Mouse (Mus musculus) limb, embryonic 15.5 days (tissue): ENCODE measurements around the gene Cdc25b. TPM values are rescaled to one million over a fixed set of nuclear protein-coding genes. Genes with fewer than 3 reads are reported as not detected.

ENCODE experiments used
- ATAC-seq: fragments of 200-750 bp; cut with Nextera tagmentation; 2 replicates; pipeline ENCODE4 v1.8.0; 2017; ENCODE audit warnings: low read depth, moderate TSS enrichment; ENCODE audit not compliant: insufficient number of reproducible peaks, low FRiP score, low TSS enrichment
- H3K27ac ChIP-seq: fragments of 300-500 bp; sonication (generic); 2 replicates; pipeline ENCODE4 v1.5.1; 2015; ENCODE audit warnings: moderate library complexity, mild to moderate bottlenecking, inconsistent platforms
- H3K27me3 ChIP-seq: fragments of 300-500 bp; sonication (generic); 2 replicates; pipeline ENCODE4 v1.6.1; 2015; ENCODE audit warnings: inconsistent platforms
- H3K36me3 ChIP-seq: fragments of 300-500 bp; sonication (generic); 2 replicates; pipeline ENCODE4 v1.6.1; 2015; ENCODE audit warnings: inconsistent platforms
- H3K4me1 ChIP-seq: fragments of 300-500 bp; sonication (generic); 2 replicates; pipeline ENCODE4 v1.6.1; 2015; ENCODE audit warnings: inconsistent platforms
- H3K4me2 ChIP-seq: fragments of 300-500 bp; sonication (generic); 2 replicates; pipeline ENCODE4 v1.6.1; 2015; ENCODE audit warnings: mild to moderate bottlenecking, inconsistent platforms
- H3K4me3 ChIP-seq: fragments of 300-500 bp; sonication (generic); 2 replicates; pipeline ENCODE4 v1.5.1; 2015; ENCODE audit warnings: mild to moderate bottlenecking, inconsistent platforms
- H3K9ac ChIP-seq: fragments of 300-500 bp; sonication (generic); 2 replicates; pipeline ENCODE4 v1.6.1; 2015; ENCODE audit warnings: inconsistent platforms
- H3K9me3 ChIP-seq: fragments of 300-500 bp; sonication (generic); 2 replicates; pipeline ENCODE4 v1.6.1; 2016; ENCODE audit warnings: inconsistent platforms
- WGBS: fragments of 180-500 bp; shearing (Covaris S2); methylation state at CpG from one replicate; pipeline ENCODE4 v1.1.7; 2015; 5-methylcytosine and 5-hydroxymethylcytosine counted together
- polyA plus RNA-seq: library from polyadenylated mRNA; unstranded; fragments of >200 nt; fragmentation: Nextera tagmentation; extraction: Ambion mirVana; gene quantifications from 2 replicates; pipeline ENCODE4 v1.2.1, GENCODE M21; 2015

Gene Cdc25b
- polyA plus RNA-seq, 1 experiment from 2014 or later = 51.3 TPM

GRCm38 (mm10) chr2:131203816-131204409 is 17.2 kb downstream of the Cdc25b start:
- Histone ChIP-seq H3K36me3 (peaks cover 10% of the 10 kb centered on the region), H3K4me3 (no peak overlapping the region), H3K9ac (no peak overlapping the region), H3K27ac (peak overlapping the region; percentile 94), H3K4me2 (no peak overlapping the region), H3K27me3 (no peaks in the 10 kb centered on the region), H3K4me1 (peaks cover 19% of the 10 kb centered on the region), H3K9me3 (no peaks in the 10 kb centered on the region)
- ATAC-seq = no peak
- WGBS = 61% methylated on average over 6 of the region's 6 CpGs

GRCm38 (mm10) chr2:131204410-131204981 is 17.7 kb downstream of the Cdc25b start:
- ATAC-seq = peak; percentile 88
- peak overlapping the region; percentile 37 for H3K4me2 ChIP-seq
- 12% methylated on average over 7 of the region's 7 CpGs for WGBS

GRCm38 (mm10) chr2:131205521-131206182 is 18.9 kb downstream of the Cdc25b start:
- WGBS = 80% methylated on average over 8 of the region's 8 CpGs
- no peak overlapping the region for H3K4me2 ChIP-seq
- H3K27me3 ChIP-seq = no peaks in the 10 kb centered on the region
- ATAC-seq = no peak
- H3K27ac ChIP-seq = no peak overlapping the region; the same call in 1 of the 2 replicates
- no peak overlapping the region for H3K9ac ChIP-seq
- H3K9me3 ChIP-seq = no peaks in the 10 kb centered on the region
- H3K4me1 ChIP-seq = peaks cover 27% of the 10 kb centered on the region
- H3K36me3 ChIP-seq = no peaks in the 10 kb centered on the region
- no peak overlapping the region for H3K4me3 ChIP-seq

More at GRCm38 (mm10) chr2:131204410-131204981, 17.7 kb downstream of the Cdc25b start:
- H3K27me3 ChIP-seq = no peaks in the 10 kb centered on the region
- no peaks in the 10 kb centered on the region for H3K9me3 ChIP-seq
- H3K36me3 ChIP-seq = peaks cover 7% of the 10 kb centered on the region
- peak overlapping the region; percentile 94 for H3K27ac ChIP-seq
- H3K4me3 ChIP-seq = no peak overlapping the region; the same call in 1 of the 2 replicates
- peaks cover 23% of the 10 kb centered on the region for H3K4me1 ChIP-seq
- H3K9ac ChIP-seq = no peak overlapping the region

- H3K27me3 ChIP-seq = no peaks in the 10 kb centered on the region
- no peak for ATAC-seq
- H3K27ac ChIP-seq = no peak within 1 kb of the TSS
- H3K9ac ChIP-seq = no peak within 1 kb of the TSS
- no peaks in the 10 kb centered on the region for H3K36me3 ChIP-seq
- no peaks in the 10 kb centered on the region for H3K9me3 ChIP-seq
- peaks cover 34% of the 10 kb centered on the region for H3K4me1 ChIP-seq
- H3K4me3 ChIP-seq = no peak within 1 kb of the TSS
- no peak within 1 kb of the TSS for H3K4me2 ChIP-seq
- WGBS = 77% methylated on average over 4 of the region's 4 CpGs
These were observed 20.0 kb downstream of the Cdc25b start, which contains the start of gene Ap5s1 for GRCm38 (mm10) chr2:131206778-131207177. Gene Ap5s1, plus strand, starts transcription at chr2:131207078.

- no peak overlapping the region for H3K9ac ChIP-seq
- ATAC-seq = no peak
These were observed 21.6 kb downstream of the Cdc25b start for GRCm38 (mm10) chr2:131208356-131208755.

GRCm38 (mm10) chr2:131209125-131209795 is 22.5 kb downstream of the Cdc25b start:
- H3K27ac ChIP-seq = peak overlapping the region; percentile 94
- peaks cover 17% of the 10 kb centered on the region for H3K36me3 ChIP-seq
- no peak for ATAC-seq
- WGBS = 80% methylated on average over 4 of the region's 4 CpGs
- no peaks in the 10 kb centered on the region for H3K27me3 ChIP-seq
- H3K9me3 ChIP-seq = no peaks in the 10 kb centered on the region
- peak overlapping the region; percentile 59 for H3K4me3 ChIP-seq
- H3K4me2 ChIP-seq = peak overlapping the region; percentile 61; the same call in 1 of the 2 replicates
- peak overlapping the region; percentile 54; the same call in 1 of the 2 replicates for H3K9ac ChIP-seq
- H3K4me1 ChIP-seq = peaks cover 36% of the 10 kb centered on the region

More at GRCm38 (mm10) chr2:131208356-131208755, 21.6 kb downstream of the Cdc25b start:
- H3K27ac ChIP-seq = no peak overlapping the region
- no peaks in the 10 kb centered on the region for H3K9me3 ChIP-seq
- H3K27me3 ChIP-seq = no peaks in the 10 kb centered on the region
- H3K4me1 ChIP-seq = peaks cover 37% of the 10 kb centered on the region
- H3K4me2 ChIP-seq = no peak overlapping the region
- WGBS = 94% methylated on average over 2 of the region's 2 CpGs
- H3K36me3 ChIP-seq = peaks cover 11% of the 10 kb centered on the region
- no peak overlapping the region for H3K4me3 ChIP-seq

- under 1% methylated on average over 50 of the region's 50 CpGs for WGBS
- H3K9me3 ChIP-seq = no peaks in the 10 kb centered on the region
- H3K27me3 ChIP-seq = no peaks in the 10 kb centered on the region
- peak overlapping the region; percentile 61 for H3K4me2 ChIP-seq
- peak overlapping the region; percentile 59 for H3K4me3 ChIP-seq
- H3K36me3 ChIP-seq = peaks cover 22% of the 10 kb centered on the region
- H3K9ac ChIP-seq = peak overlapping the region; percentile 54
- peaks cover 26% of the 10 kb centered on the region for H3K4me1 ChIP-seq
- ATAC-seq = peak; percentile 94
- peak overlapping the region; percentile 94 for H3K27ac ChIP-seq
These were observed 23.4 kb downstream of the Cdc25b start for GRCm38 (mm10) chr2:131209969-131210792.

- Histone ChIP-seq H3K27ac (peak overlapping the region; percentile 94; the same call in 1 of the 2 replicates), H3K36me3 (peaks cover 22% of the 10 kb centered on the region)
- no peak for ATAC-seq
These were observed 24.4 kb downstream of the Cdc25b start for GRCm38 (mm10) chr2:131211026-131211615.

GRCm38 (mm10) chr2:131213773-131214172 is 27.0 kb downstream of the Cdc25b start:
- no peak overlapping the region for H3K4me3 ChIP-seq
- peak overlapping the region; percentile 24; the same call in 1 of the 2 replicates for H3K27ac ChIP-seq
- 80% methylated on average over 7 of the region's 7 CpGs for WGBS
- H3K9ac ChIP-seq = no peak overlapping the region
- no peaks in the 10 kb centered on the region for H3K27me3 ChIP-seq
- peaks cover 22% of the 10 kb centered on the region for H3K36me3 ChIP-seq
- peaks cover 21% of the 10 kb centered on the region for H3K4me1 ChIP-seq
- no peaks in the 10 kb centered on the region for H3K9me3 ChIP-seq
- H3K4me2 ChIP-seq = no peak overlapping the region
- ATAC-seq = no peak

More at GRCm38 (mm10) chr2:131211026-131211615, 24.4 kb downstream of the Cdc25b start:
- WGBS = 63% methylated on average over 9 of the region's 9 CpGs
- Histone ChIP-seq H3K9me3 (no peaks in the 10 kb centered on the region), H3K4me3 (peak overlapping the region; percentile 59), H3K4me1 (peaks cover 21% of the 10 kb centered on the region), H3K9ac (peak overlapping the region; percentile 54), H3K27me3 (no peaks in the 10 kb centered on the region), H3K4me2 (peak overlapping the region; percentile 61)

GRCm38 (mm10) chr2:131215941-131216858 is 29.5 kb downstream of the Cdc25b start:
- no peak for ATAC-seq
- Histone ChIP-seq H3K4me1 (peaks cover 8% of the 10 kb centered on the region), H3K9ac (no peak overlapping the region), H3K4me3 (no peak overlapping the region), H3K27me3 (no peaks in the 10 kb centered on the region), H3K9me3 (no peaks in the 10 kb centered on the region), H3K4me2 (no peak overlapping the region), H3K27ac (no peak overlapping the region), H3K36me3 (peaks cover 22% of the 10 kb centered on the region)
- WGBS = 76% methylated on average over 7 of the region's 7 CpGs
